Mouse (Mus musculus) midbrain, embryonic 16.5 days (tissue): ENCODE results near the gene Trim11. TPM values are rescaled to one million over a fixed set of nuclear protein-coding genes. Genes with fewer than 3 reads are reported as not detected.

Source experiments
- ATAC-seq: fragments of 200-750 bp; cut with Nextera tagmentation; 2 replicates; pipeline ENCODE4 v1.8.0; 2017; ENCODE audit warnings: moderate TSS enrichment
- H3K27ac ChIP-seq: fragments of 300-500 bp; sonication (generic); 2 replicates; pipeline ENCODE4 v1.5.1; 2014; ENCODE audit warnings: mild to moderate bottlenecking, low read length, mixed read lengths
- H3K27me3 ChIP-seq: fragments of 300-500 bp; sonication (generic); 2 replicates; pipeline ENCODE4 v1.6.1; 2014; ENCODE audit warnings: low read depth, low read length, mixed read lengths; ENCODE audit not compliant: control insufficient read depth, insufficient read depth
- H3K36me3 ChIP-seq: fragments of 300-500 bp; sonication (generic); 2 replicates; pipeline ENCODE4 v1.6.1; 2014; ENCODE audit warnings: mild to moderate bottlenecking, low read length, moderate library complexity, mixed read lengths; ENCODE audit not compliant: control insufficient read depth, insufficient read depth
- H3K4me1 ChIP-seq: fragments of 300-500 bp; sonication (generic); 2 replicates; pipeline ENCODE4 v1.6.1; 2014; ENCODE audit warnings: mild to moderate bottlenecking, low read length, mixed read lengths; ENCODE audit not compliant: control insufficient read depth, insufficient read depth
- H3K4me2 ChIP-seq: fragments of 300-500 bp; sonication (generic); 2 replicates; pipeline ENCODE4 v1.6.1; 2014; ENCODE audit warnings: mild to moderate bottlenecking, low read length, mixed read lengths
- H3K4me3 ChIP-seq: fragments of 300-500 bp; sonication (generic); 2 replicates; pipeline ENCODE4 v1.5.1; 2014; ENCODE audit warnings: low read depth, mild to moderate bottlenecking, low read length, moderate library complexity, mixed read lengths
- H3K9ac ChIP-seq: fragments of 300-500 bp; sonication (generic); 2 replicates; pipeline ENCODE4 v1.6.1; 2014; ENCODE audit warnings: low read depth, low read length, mixed read lengths
- H3K9me3 ChIP-seq: fragments of 300-500 bp; sonication (generic); replicated peaks from 2 replicates; pipeline ENCODE4 v1.6.1; 2014; ENCODE audit warnings: mild to moderate bottlenecking, low read length, mixed read lengths; ENCODE audit not compliant: control insufficient read depth, poor library complexity, severe bottlenecking
- WGBS: fragments of 180-500 bp; shearing (Covaris S2); extraction: QIAGEN DNeasy Blood & Tissue Kit; methylation state at CpG from one replicate; pipeline ENCODE4 v1.1.7; 2014; 5-methylcytosine and 5-hydroxymethylcytosine counted together
- polyA plus RNA-seq: library from polyadenylated mRNA; unstranded; fragments of >200 nt; fragmentation: Nextera tagmentation; extraction: Ambion mirVana; gene quantifications from 2 replicates; pipeline ENCODE4 v1.2.1, GENCODE M21; 2015

The Trim11 gene
- polyA plus RNA-seq, 1 experiment from 2014 or later: 19.5 TPM

DNA sequence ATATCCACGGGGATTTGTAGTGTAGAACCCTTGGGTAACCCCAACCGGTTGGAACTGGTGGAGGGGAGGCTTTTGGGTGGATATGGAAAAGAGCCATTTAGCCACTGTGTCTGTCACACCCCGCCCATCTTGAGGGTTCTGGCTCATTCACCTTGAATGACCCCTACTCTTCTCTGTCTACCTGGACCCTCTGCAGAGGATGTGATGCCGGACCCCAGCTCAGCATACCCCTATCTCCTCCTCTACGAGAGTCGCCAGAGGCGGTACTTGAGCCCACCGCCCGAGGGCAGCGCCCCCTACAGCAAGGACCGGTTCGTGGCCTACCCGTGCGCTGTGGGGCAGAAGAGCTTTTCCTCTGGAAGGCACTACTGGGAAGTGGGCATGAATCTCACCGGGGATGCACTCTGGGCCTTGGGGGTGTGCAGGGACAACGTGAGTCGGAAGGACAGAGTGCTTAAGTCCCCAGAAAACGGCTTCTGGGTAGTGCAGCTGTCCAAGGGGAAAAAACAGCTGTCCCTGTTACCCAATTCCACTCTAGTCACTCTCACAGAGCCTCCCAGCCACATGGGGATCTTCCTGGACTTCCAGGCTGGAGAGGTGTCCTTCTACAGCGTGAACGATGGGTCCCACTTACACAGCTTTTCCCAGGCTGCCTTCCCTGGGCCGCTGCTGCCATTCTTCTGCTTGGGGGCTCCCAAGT lies 6.9 kb upstream of the Trim11 start:
- WGBS: 93% methylated on average over 21 of the region's 21 CpGs
- no peaks in the 10 kb centered on the region for H3K27me3 ChIP-seq
- no peak overlapping the region for H3K4me3 ChIP-seq
- H3K4me2 ChIP-seq: no peak overlapping the region
- H3K27ac ChIP-seq: no peak overlapping the region
- H3K9ac ChIP-seq: no peak overlapping the region
- no peaks in the 10 kb centered on the region for H3K9me3 ChIP-seq
- no peak for ATAC-seq
- H3K4me1 ChIP-seq: peaks cover 8% of the 10 kb centered on the region
- H3K36me3 ChIP-seq: peaks cover 3% of the 10 kb centered on the region; the same call in 1 of the 2 replicates

- no peak overlapping the region for H3K4me3 ChIP-seq
- no peak for ATAC-seq
- no peaks in the 10 kb centered on the region for H3K27me3 ChIP-seq
- no peak overlapping the region for H3K9ac ChIP-seq
- peaks cover 11% of the 10 kb centered on the region for H3K4me1 ChIP-seq
- H3K36me3 ChIP-seq: peaks cover 3% of the 10 kb centered on the region; the same call in 1 of the 2 replicates
- H3K27ac ChIP-seq: no peak overlapping the region
- no peaks in the 10 kb centered on the region for H3K9me3 ChIP-seq
- 89% methylated on average over 3 of the region's 3 CpGs for whole genome bisulfite sequencing
- H3K4me2 ChIP-seq: no peak overlapping the region
Measured at GRCm38 (mm10) chr11:58971796-58972195, 6.1 kb upstream of the Trim11 start.

DNA sequence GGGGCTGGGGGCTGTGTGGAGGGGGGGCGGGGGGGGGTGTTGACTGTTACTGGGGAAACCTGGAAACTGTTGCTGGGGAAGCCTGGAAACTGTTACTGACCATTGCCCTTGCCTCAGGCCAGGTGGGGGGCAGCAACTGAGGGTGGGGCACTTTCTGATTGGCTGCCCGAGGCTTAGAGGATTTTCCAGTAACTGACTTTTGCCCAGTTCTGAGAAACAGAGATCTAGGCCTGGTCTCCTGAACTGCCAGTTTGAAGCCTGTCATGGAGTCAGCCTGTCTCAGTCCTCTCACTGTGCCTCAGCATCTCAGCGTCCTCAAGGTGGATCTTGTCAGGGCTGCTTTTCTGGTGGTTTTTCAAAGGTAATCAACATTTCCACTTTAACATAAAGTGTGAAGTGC lies 3.5 kb upstream of the Trim11 start:
- Histone ChIP-seq H3K9me3 (no peaks in the 10 kb centered on the region), H3K4me3 (no peak overlapping the region), H3K27ac (no peak overlapping the region), H3K9ac (no peak overlapping the region), H3K27me3 (no peaks in the 10 kb centered on the region), H3K4me2 (no peak overlapping the region), H3K4me1 (peaks cover 23% of the 10 kb centered on the region), H3K36me3 (peaks cover 3% of the 10 kb centered on the region; the same call in 1 of the 2 replicates)
- 88% methylated on average over 3 of the region's 3 CpGs for WGBS
- no peak for ATAC-seq

DNA sequence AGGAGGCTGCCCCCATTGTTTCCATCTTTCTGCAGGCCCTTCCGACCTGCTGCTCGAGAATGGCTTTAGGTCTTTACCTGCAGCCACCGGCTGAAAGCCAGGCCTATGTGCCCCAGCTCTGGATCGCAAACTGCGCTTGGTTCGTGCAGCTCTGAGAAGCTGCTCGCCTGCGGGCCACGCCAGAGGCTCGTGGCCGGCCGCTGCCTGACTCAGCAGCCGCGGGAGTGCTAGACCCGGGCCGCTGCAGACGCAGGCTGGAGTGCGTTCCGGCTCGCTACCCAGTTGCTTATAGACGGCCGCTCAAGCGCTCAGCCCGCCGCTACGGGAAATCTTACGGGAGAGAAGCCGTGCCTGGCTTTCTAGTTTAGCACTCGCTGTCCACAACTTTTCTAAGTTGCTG lies 743 bp upstream of the Trim11 start:
- no peaks in the 10 kb centered on the region for H3K27me3 ChIP-seq
- H3K4me1 ChIP-seq: peaks cover 48% of the 10 kb centered on the region
- ATAC-seq: no peak
- H3K27ac ChIP-seq: no peak overlapping the region
- H3K9ac ChIP-seq: peak overlapping the region; percentile 92
- H3K36me3 ChIP-seq: peaks cover 4% of the 10 kb centered on the region; the same call in 1 of the 2 replicates
- WGBS: under 1% methylated on average over 29 of the region's 29 CpGs
- H3K4me2 ChIP-seq: peak overlapping the region; percentile 98
- H3K4me3 ChIP-seq: peak overlapping the region; percentile 97
- H3K9me3 ChIP-seq: no peaks in the 10 kb centered on the region

GRCm38 (mm10) chr11:58977607-58978026 lies 276 bp upstream of the Trim11 start:
- Histone ChIP-seq H3K9ac (peak overlapping the region; percentile 92), H3K27me3 (no peaks in the 10 kb centered on the region), H3K27ac (peak overlapping the region; percentile 66), H3K36me3 (peaks cover 6% of the 10 kb centered on the region; the same call in 1 of the 2 replicates), H3K4me3 (peak overlapping the region; percentile 97), H3K4me2 (peak overlapping the region; percentile 98), H3K9me3 (no peaks in the 10 kb centered on the region), H3K4me1 (peaks cover 49% of the 10 kb centered on the region)
- WGBS: under 1% methylated on average over 21 of the region's 21 CpGs
- ATAC-seq: peak; percentile 49

DNA sequence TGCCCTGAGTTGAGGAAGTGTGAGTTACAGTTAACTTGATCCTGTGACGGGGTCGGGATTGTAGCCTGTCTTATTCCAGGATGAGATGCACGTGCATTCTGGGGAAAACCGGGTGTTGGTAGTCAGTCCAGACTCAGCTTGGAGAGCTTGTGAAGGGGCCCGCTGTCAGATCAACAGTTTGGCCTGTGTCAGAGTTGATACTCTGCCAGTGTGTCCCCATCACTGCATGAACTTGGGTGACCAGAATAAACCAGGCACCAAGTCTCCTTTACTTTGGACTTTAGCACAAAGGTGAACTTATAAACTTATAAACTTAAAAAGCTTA lies 775 bp downstream of the Trim11 start:
- H3K4me2 ChIP-seq: peak overlapping the region; percentile 98
- H3K27me3 ChIP-seq: no peaks in the 10 kb centered on the region
- H3K4me3 ChIP-seq: peak overlapping the region; percentile 97
- no peak overlapping the region for H3K27ac ChIP-seq
- no peak; the same call in 1 of the 2 replicates for ATAC-seq
- H3K4me1 ChIP-seq: peaks cover 49% of the 10 kb centered on the region
- H3K9ac ChIP-seq: peak overlapping the region; percentile 92
- H3K36me3 ChIP-seq: peaks cover 12% of the 10 kb centered on the region
- no peaks in the 10 kb centered on the region for H3K9me3 ChIP-seq
- 5% methylated on average over 5 of the region's 5 CpGs for WGBS

- 81% methylated on average over 3 of the region's 3 CpGs for WGBS
- H3K9me3 ChIP-seq: no peaks in the 10 kb centered on the region
- H3K4me2 ChIP-seq: peak overlapping the region; percentile 98
- H3K4me3 ChIP-seq: peak overlapping the region; percentile 97
- peaks cover 49% of the 10 kb centered on the region for H3K4me1 ChIP-seq
- H3K27me3 ChIP-seq: no peaks in the 10 kb centered on the region
- no peak for ATAC-seq
- peak overlapping the region; percentile 13; the same call in 1 of the 2 replicates for H3K9ac ChIP-seq
- H3K27ac ChIP-seq: no peak overlapping the region
- peaks cover 15% of the 10 kb centered on the region for H3K36me3 ChIP-seq
Measured at GRCm38 (mm10) chr11:58979183-58979582, 1.3 kb downstream of the Trim11 start.

GRCm38 (mm10) chr11:58979661-58980060 lies 1.8 kb downstream of the Trim11 start:
- ATAC-seq: no peak
- H3K4me2 ChIP-seq: peak overlapping the region; percentile 98
- H3K4me3 ChIP-seq: peak overlapping the region; percentile 97
- H3K27me3 ChIP-seq: no peaks in the 10 kb centered on the region
- peaks cover 49% of the 10 kb centered on the region for H3K4me1 ChIP-seq
- no peak overlapping the region for H3K27ac ChIP-seq
- H3K9ac ChIP-seq: peak overlapping the region; percentile 13; the same call in 1 of the 2 replicates
- H3K36me3 ChIP-seq: peaks cover 12% of the 10 kb centered on the region
- no peaks in the 10 kb centered on the region for H3K9me3 ChIP-seq
- WGBS: 79% methylated on average over 7 of the region's 7 CpGs

- H3K27ac ChIP-seq: no peak overlapping the region
- WGBS: 67% methylated on average over 5 of the region's 5 CpGs
- H3K9ac ChIP-seq: peak overlapping the region; percentile 26; the same call in 1 of the 2 replicates
- H3K9me3 ChIP-seq: no peaks in the 10 kb centered on the region
- no peak for ATAC-seq
- no peak overlapping the region for H3K4me3 ChIP-seq
- no peak overlapping the region; the same call in 1 of the 2 replicates for H3K4me2 ChIP-seq
- H3K36me3 ChIP-seq: peaks cover 20% of the 10 kb centered on the region
- no peaks in the 10 kb centered on the region for H3K27me3 ChIP-seq
- H3K4me1 ChIP-seq: peaks cover 45% of the 10 kb centered on the region
Measured at GRCm38 (mm10) chr11:58980381-58980990, 2.6 kb downstream of the Trim11 start.
